Mouse (Mus musculus): ENCODE measurements around the gene Kctd15. TPM values are rescaled to one million over a fixed set of nuclear protein-coding genes. Genes with fewer than 3 reads are reported as not detected.

The Kctd15 gene
- polyA plus RNA-seq, 1 experiment from 2014 or later, result 45.0 TPM

DNA sequence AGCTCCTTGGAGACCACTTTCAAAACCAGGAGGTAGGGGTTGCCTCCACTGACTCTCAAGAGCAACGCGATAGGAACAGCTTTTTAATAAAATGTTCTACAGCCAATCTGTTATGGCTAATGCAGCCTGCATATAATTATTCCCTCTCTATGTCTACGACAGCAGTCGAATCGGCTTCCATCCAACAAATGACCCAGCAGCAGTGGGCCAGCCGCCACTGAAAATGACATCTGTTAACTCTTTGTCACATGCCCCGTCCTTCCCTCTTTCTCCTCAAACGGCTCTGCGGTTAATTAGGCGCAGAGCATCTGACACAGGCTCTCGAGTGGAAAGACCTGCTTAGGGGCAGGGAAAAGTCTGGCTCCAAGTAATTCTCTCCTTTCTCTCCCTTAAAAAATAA lies 49.8 kb downstream of the Kctd15 start:
- Histone ChIP-seq H3K27ac (peak overlapping the region; percentile 59), H3K4me3 (no peak overlapping the region), H3K4me1 (replicated peaks) (peaks cover 41% of the 10 kb centered on the region), H3K9me3 (no peaks in the 10 kb centered on the region), H3K36me3 (no peaks in the 10 kb centered on the region), H3K27me3 (ENCODE audit: insufficient read depth, poor library complexity, severe bottlenecking) (0 out of 2 replicates have a peak, but pooled peaks cover 3% of the 10 kb centered on the region)
- DNase-seq (ENCODE audit: low spot score), result peak; percentile 49
- WGBS, result 28% methylated on average over 11 of the region's 11 CpGs

DNA sequence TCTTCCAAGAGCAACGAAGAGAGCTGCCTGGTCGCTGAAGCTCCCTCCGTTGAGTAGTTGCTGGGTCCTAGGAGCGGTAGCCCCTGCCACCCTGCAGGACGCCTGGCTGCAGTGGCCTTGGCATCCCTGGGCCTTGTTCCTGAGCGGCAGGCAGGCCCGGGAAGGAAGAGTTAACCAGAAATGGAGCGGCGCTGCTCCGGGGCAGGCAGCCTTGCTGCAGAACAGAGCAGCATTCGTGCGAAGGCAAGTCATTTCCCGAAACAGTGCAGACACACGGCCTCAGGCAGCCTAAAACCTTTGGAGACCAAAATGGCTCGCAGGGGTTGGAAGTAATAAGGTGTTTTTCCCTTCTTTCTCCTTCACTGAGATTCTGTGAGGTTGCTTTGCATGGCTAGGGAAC lies 50.5 kb downstream of the Kctd15 start:
- Histone ChIP-seq H3K27me3 (ENCODE audit: insufficient read depth, poor library complexity, severe bottlenecking) (0 out of 2 replicates have a peak, but pooled peaks cover 3% of the 10 kb centered on the region), H3K36me3 (no peaks in the 10 kb centered on the region), H3K9me3 (no peaks in the 10 kb centered on the region), H3K4me3 (peak overlapping the region; percentile 11; the same call in 1 of the 2 replicates), H3K27ac (peak overlapping the region; percentile 73), H3K4me1 (replicated peaks) (peaks cover 41% of the 10 kb centered on the region)
- WGBS, result 32% methylated on average over 15 of the region's 15 CpGs
- DNase-seq (ENCODE audit: low spot score), result no peak

DNA sequence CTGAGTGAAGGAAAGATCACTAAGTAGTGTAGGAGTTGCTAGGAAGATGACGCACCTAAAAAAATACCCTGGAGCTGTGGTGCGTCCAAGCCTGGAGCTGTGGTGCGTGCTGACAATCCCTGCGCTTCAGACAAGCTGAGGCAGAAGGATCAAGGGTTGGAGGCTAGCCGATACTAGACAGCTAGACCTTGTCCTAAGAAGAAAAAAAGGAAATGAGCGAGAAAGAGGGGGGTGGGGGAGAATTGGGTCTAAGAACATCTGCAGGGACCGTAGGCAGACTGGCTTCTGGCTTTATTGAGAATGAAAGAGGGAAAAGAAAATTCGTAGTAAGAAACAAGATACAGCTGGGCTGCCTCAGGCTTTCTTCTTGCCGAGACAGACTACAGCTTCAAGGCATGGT lies 58.0 kb downstream of the Kctd15 start:
- Histone ChIP-seq H3K9me3 (no peaks in the 10 kb centered on the region), H3K4me1 (replicated peaks) (peaks cover 44% of the 10 kb centered on the region), H3K27me3 (ENCODE audit: insufficient read depth, poor library complexity, severe bottlenecking) (no peaks in the 10 kb centered on the region), H3K4me3 (no peak overlapping the region), H3K36me3 (no peaks in the 10 kb centered on the region), H3K27ac (no peak overlapping the region)
- 67% methylated on average over 9 of the region's 9 CpGs for WGBS
- no peak for DNase-seq (ENCODE audit: low spot score)

DNA sequence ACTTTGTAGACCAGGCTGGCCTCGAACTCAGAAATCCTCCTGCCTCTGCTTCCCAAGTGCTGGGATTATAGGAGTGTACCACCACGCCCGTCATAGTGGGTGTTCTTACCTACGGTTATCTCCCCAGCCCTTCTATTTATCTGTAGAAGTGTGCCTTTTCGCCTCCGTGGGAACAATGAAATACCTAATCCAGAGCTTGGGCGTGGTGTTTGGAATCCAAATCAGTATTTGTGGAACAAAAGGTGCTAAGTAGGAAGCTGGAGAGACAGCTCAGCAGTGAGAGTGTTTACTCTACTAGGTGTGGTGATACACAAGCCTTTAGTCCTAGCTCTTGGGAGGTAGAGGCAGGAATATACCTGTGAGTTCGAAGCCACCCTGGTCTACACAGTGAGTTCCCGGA lies 58.5 kb downstream of the Kctd15 start:
- Histone ChIP-seq H3K27me3 (ENCODE audit: insufficient read depth, poor library complexity, severe bottlenecking) (no peaks in the 10 kb centered on the region), H3K27ac (no peak overlapping the region), H3K9me3 (no peaks in the 10 kb centered on the region), H3K4me1 (replicated peaks) (peaks cover 44% of the 10 kb centered on the region), H3K4me3 (no peak overlapping the region), H3K36me3 (no peaks in the 10 kb centered on the region)
- WGBS, result 93% methylated on average over 9 of the region's 9 CpGs
- no peak for DNase-seq (ENCODE audit: low spot score)

DNA sequence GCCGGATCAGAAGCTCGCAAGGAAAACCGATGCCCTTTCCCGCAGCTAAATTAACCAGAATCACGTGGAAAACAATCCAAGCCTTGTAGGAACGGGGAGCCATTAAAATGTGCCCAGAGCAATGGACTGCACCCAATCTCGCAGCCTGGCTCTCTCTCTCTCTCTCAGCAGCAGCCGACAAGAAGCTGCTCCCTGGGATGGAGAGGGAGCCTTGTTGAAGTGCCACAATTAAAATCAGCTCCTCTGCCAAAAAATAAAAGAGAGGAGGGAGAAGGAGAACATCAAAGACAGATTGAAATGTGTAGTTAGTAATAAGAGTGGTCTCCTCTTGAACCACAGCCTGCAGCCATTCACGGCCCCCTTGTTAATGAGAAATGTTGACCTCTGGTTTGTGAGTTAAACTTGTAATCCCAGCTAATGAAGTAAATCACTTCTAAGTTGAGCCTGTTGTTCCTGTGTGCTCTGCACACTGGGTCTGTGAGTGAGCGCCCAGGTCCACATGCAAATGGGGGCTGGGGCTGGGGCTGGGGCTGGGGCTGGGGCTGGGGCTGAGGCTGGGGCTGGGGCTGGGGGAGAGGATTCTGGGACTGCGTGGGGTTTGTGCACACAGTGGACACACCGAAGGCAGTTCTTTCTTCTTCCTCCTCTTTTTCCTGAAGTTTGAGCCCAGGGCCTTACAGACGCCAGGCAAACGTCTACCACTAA lies 59.8 kb downstream of the Kctd15 start:
- no peak for DNase-seq (ENCODE audit: low spot score)
- Histone ChIP-seq H3K4me1 (replicated peaks) (peaks cover 44% of the 10 kb centered on the region), H3K9me3 (no peaks in the 10 kb centered on the region), H3K27me3 (ENCODE audit: insufficient read depth, poor library complexity, severe bottlenecking) (no peaks in the 10 kb centered on the region), H3K4me3 (no peak overlapping the region), H3K36me3 (no peaks in the 10 kb centered on the region), H3K27ac (peak overlapping the region; percentile 59)
- 60% methylated on average over 14 of the region's 14 CpGs for WGBS

DNA sequence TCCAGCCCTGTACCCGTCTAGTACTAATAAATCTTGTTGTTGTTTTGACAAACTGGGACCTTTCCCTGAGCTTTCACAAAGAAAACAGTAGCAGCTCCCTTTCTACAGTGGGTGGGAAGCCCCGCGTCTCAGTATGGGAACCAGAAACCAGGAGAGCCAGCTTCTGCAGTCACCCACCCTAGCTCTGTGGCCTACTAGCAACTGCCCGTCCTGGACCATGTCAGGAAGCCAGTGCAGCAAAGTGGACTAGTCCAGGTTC lies 61.3 kb downstream of the Kctd15 start:
- H3K27ac ChIP-seq, result peak overlapping the region; percentile 87
- H3K4me1 ChIP-seq (replicated peaks), result peaks cover 42% of the 10 kb centered on the region
- no peaks in the 10 kb centered on the region for H3K27me3 ChIP-seq (ENCODE audit: insufficient read depth, poor library complexity, severe bottlenecking)
- no peaks in the 10 kb centered on the region for H3K36me3 ChIP-seq
- no peak for DNase-seq (ENCODE audit: low spot score)
- 65% methylated on average over 4 of the region's 4 CpGs for WGBS
- no peak overlapping the region for H3K4me3 ChIP-seq
- no peaks in the 10 kb centered on the region for H3K9me3 ChIP-seq

DNA sequence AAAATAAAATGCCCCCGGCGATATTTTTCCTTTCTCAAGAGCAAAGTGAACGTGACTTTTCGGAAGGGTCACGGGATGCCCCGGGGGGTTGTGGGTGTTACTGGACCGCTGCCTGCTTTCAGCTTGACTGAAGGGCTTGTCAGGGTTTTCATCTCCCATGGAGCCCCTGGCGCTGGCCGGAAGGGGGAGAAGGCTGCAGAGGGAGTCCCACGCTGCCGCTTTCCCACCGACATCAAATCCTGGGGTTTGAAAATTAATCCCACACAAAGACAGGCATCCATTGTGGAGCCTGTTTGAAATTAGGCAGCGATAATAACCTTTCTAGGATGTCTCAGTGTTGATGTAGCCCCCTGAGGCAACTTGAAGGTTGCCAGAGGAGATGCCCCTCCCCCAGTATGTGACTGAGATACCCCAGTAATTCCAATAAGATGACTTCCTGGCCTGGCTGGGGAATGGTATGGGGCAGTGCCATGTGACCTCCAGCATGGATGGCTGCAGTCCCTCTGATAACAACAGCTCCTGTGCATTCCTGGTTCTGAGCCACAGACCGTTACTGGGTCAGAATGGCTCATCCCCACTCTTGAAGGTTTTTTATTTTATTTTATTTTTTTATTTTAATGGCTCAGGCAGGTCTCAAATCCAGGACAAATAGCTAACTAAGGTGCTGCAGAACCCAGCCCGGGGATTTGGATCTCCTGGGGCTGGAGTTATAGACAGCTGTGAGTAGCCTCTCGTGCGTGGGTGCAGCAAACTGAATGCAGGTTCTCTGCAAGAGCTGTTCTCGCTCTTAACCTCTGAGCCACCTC lies 61.8 kb downstream of the Kctd15 start:
- H3K27me3 ChIP-seq (ENCODE audit: insufficient read depth, poor library complexity, severe bottlenecking), result no peaks in the 10 kb centered on the region
- H3K27ac ChIP-seq, result peak overlapping the region; percentile 87
- DNase-seq (ENCODE audit: low spot score), result peak; percentile 72
- H3K4me3 ChIP-seq, result peak overlapping the region; percentile 38
- H3K4me1 ChIP-seq (replicated peaks), result peaks cover 37% of the 10 kb centered on the region
- no peaks in the 10 kb centered on the region for H3K36me3 ChIP-seq
- no peaks in the 10 kb centered on the region for H3K9me3 ChIP-seq
- 24% methylated on average over 18 of the region's 18 CpGs for WGBS

DNA sequence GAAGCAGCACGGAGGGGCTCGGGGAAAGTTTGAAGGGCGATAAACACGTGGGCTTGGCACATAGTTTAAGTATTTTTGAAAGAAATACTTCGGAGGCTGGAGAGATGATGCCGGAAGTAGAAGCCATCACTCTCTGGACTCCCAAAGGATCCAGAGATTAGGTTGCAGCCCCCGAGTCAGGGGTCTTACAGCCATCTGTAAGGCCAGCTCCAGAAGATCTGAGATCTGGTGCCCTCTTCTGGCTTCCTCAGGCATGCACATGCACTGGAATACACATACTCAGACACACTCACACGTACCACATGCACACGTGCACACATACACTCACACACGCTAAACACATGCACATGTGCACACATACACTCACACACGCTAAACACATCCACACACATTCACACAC lies 65.8 kb downstream of the Kctd15 start:
- H3K4me3 ChIP-seq, result no peak overlapping the region
- no peaks in the 10 kb centered on the region for H3K27me3 ChIP-seq (ENCODE audit: insufficient read depth, poor library complexity, severe bottlenecking)
- no peak overlapping the region for H3K27ac ChIP-seq
- H3K36me3 ChIP-seq, result no peaks in the 10 kb centered on the region
- DNase-seq (ENCODE audit: low spot score), result no peak
- H3K4me1 ChIP-seq (replicated peaks), result peaks cover 17% of the 10 kb centered on the region
- peaks cover 16% of the 10 kb centered on the region for H3K9me3 ChIP-seq
- 90% methylated on average over 11 of the region's 11 CpGs for WGBS

Other genes starting within 250 kb of the Kctd15 start
- 12.2 and 17.5 TPM in 2 replicates for gene Chst8, start 156.0 kb upstream of the Kctd15 start, polyA plus RNA-seq (2016; fragmentation: Nextera tagmentation; extraction: Ambion mirVana)

All from hindbrain, embryonic 10.5 days (tissue).